Mouse (Mus musculus): ENCODE measurements around the gene Bptf. TPM values are rescaled to one million over a fixed set of nuclear protein-coding genes. Genes with fewer than 3 reads are reported as not detected.

The Bptf gene
- polyA plus RNA-seq, 1 experiment from 2014 or later, result 14.4 TPM

- no peak overlapping the region for H3K4me2 ChIP-seq (replicated peaks; ENCODE audit: low read depth)
- no peak for TF ChIP-seq CTCF (IDR thresholded peaks at IDR 0.05; ENCODE audit: low read depth)
- H3K27ac ChIP-seq (ENCODE audit: low read depth, low read length), result no peak overlapping the region
- no peak for ATAC-seq
- H3K9me3 ChIP-seq (ENCODE audit: control insufficient read depth), result no peaks in the 10 kb centered on the region
- no peaks in the 10 kb centered on the region; the same call in 1 of the 2 replicates for H3K4me1 ChIP-seq (replicated peaks; ENCODE audit: control insufficient read depth, insufficient read depth, low read length)
- H3K27me3 ChIP-seq (replicated peaks; ENCODE audit: control insufficient read depth, insufficient read depth, low read length), result no peaks in the 10 kb centered on the region
- no peak overlapping the region for H3K4me3 ChIP-seq (ENCODE audit: low read depth, low read length)
- no peaks in the 10 kb centered on the region for H3K36me3 ChIP-seq (ENCODE audit: control insufficient read depth, insufficient read depth)
- no peak overlapping the region for H3K9ac ChIP-seq (ENCODE audit: low read depth, low read length)
- WGBS, result 58% methylated on average over 4 of the region's 4 CpGs
Measured at GRCm38 (mm10) chr11:107125011-107125410, 6.9 kb downstream of the Bptf start.

GRCm38 (mm10) chr11:107124327-107124731, 7.6 kb downstream of the Bptf start:
- H3K27ac ChIP-seq (ENCODE audit: low read depth, low read length), result no peak overlapping the region
- H3K4me3 ChIP-seq (ENCODE audit: low read depth, low read length), result no peak overlapping the region
- no peaks in the 10 kb centered on the region for H3K27me3 ChIP-seq (replicated peaks; ENCODE audit: control insufficient read depth, insufficient read depth, low read length)
- TF ChIP-seq CTCF (IDR thresholded peaks at IDR 0.05; ENCODE audit: low read depth), result no peak
- no peaks in the 10 kb centered on the region for H3K9me3 ChIP-seq (ENCODE audit: control insufficient read depth)
- 17% methylated on average over 7 of the region's 7 CpGs for WGBS
- no peaks in the 10 kb centered on the region for H3K36me3 ChIP-seq (ENCODE audit: control insufficient read depth, insufficient read depth)
- no peaks in the 10 kb centered on the region; the same call in 1 of the 2 replicates for H3K4me1 ChIP-seq (replicated peaks; ENCODE audit: control insufficient read depth, insufficient read depth, low read length)
- H3K9ac ChIP-seq (ENCODE audit: low read depth, low read length), result no peak overlapping the region
- ATAC-seq, result peak; percentile 79
- H3K4me2 ChIP-seq (replicated peaks; ENCODE audit: low read depth), result peak overlapping the region; percentile 18

GRCm38 (mm10) chr11:107117789-107118188, 14.1 kb downstream of the Bptf start:
- no peaks in the 10 kb centered on the region for H3K36me3 ChIP-seq (ENCODE audit: control insufficient read depth, insufficient read depth)
- ATAC-seq, result no peak
- no peaks in the 10 kb centered on the region for H3K4me1 ChIP-seq (replicated peaks; ENCODE audit: control insufficient read depth, insufficient read depth, low read length)
- H3K27ac ChIP-seq (ENCODE audit: low read depth, low read length), result no peak overlapping the region
- no peak overlapping the region for H3K9ac ChIP-seq (ENCODE audit: low read depth, low read length)
- TF ChIP-seq CTCF (IDR thresholded peaks at IDR 0.05; ENCODE audit: low read depth), result no peak
- H3K4me2 ChIP-seq (replicated peaks; ENCODE audit: low read depth), result no peak overlapping the region
- no peak overlapping the region for H3K4me3 ChIP-seq (ENCODE audit: low read depth, low read length)
- WGBS, result 82% methylated on average over 12 of the region's 12 CpGs
- no peaks in the 10 kb centered on the region for H3K9me3 ChIP-seq (ENCODE audit: control insufficient read depth)
- no peaks in the 10 kb centered on the region for H3K27me3 ChIP-seq (replicated peaks; ENCODE audit: control insufficient read depth, insufficient read depth, low read length)

- TF ChIP-seq CTCF (IDR thresholded peaks at IDR 0.05; ENCODE audit: low read depth), result no peak
- no peak overlapping the region for H3K4me3 ChIP-seq (ENCODE audit: low read depth, low read length)
- H3K4me1 ChIP-seq (replicated peaks; ENCODE audit: control insufficient read depth, insufficient read depth, low read length), result no peaks in the 10 kb centered on the region
- H3K9ac ChIP-seq (ENCODE audit: low read depth, low read length), result no peak overlapping the region
- ATAC-seq, result no peak
- H3K27me3 ChIP-seq (replicated peaks; ENCODE audit: control insufficient read depth, insufficient read depth, low read length), result no peaks in the 10 kb centered on the region
- H3K9me3 ChIP-seq (ENCODE audit: control insufficient read depth), result no peaks in the 10 kb centered on the region
- H3K27ac ChIP-seq (ENCODE audit: low read depth, low read length), result peak overlapping the region; percentile 54; the same call in 1 of the 2 replicates
- peaks cover 18% of the 10 kb centered on the region; the same call in 1 of the 2 replicates for H3K36me3 ChIP-seq (ENCODE audit: control insufficient read depth, insufficient read depth)
- 44% methylated on average over 10 of the region's 10 CpGs for WGBS
- 0 out of 2 replicates have a peak overlapping the region, but pooled peaks have one; percentile 9 for H3K4me2 ChIP-seq (replicated peaks; ENCODE audit: low read depth)
Measured at GRCm38 (mm10) chr11:107113881-107114557, 17.9 kb downstream of the Bptf start.

- ATAC-seq, result 0 out of 2 replicates have a peak, but pooled peaks have one; percentile 38
- H3K4me3 ChIP-seq (ENCODE audit: low read depth, low read length), result no peak overlapping the region
- peak; percentile 82 for TF ChIP-seq CTCF (IDR thresholded peaks at IDR 0.05; ENCODE audit: low read depth)
- H3K27ac ChIP-seq (ENCODE audit: low read depth, low read length), result no peak overlapping the region
- no peak overlapping the region for H3K4me2 ChIP-seq (replicated peaks; ENCODE audit: low read depth)
- no peaks in the 10 kb centered on the region for H3K27me3 ChIP-seq (replicated peaks; ENCODE audit: control insufficient read depth, insufficient read depth, low read length)
- peaks cover 18% of the 10 kb centered on the region; the same call in 1 of the 2 replicates for H3K36me3 ChIP-seq (ENCODE audit: control insufficient read depth, insufficient read depth)
- no peak overlapping the region for H3K9ac ChIP-seq (ENCODE audit: low read depth, low read length)
- H3K4me1 ChIP-seq (replicated peaks; ENCODE audit: control insufficient read depth, insufficient read depth, low read length), result no peaks in the 10 kb centered on the region
- WGBS, result 57% methylated on average over 4 of the region's 4 CpGs
- no peaks in the 10 kb centered on the region for H3K9me3 ChIP-seq (ENCODE audit: control insufficient read depth)
Measured at GRCm38 (mm10) chr11:107113112-107113511, 18.8 kb downstream of the Bptf start.

- peaks cover 18% of the 10 kb centered on the region; the same call in 1 of the 2 replicates for H3K36me3 ChIP-seq (ENCODE audit: control insufficient read depth, insufficient read depth)
- no peak for TF ChIP-seq CTCF (IDR thresholded peaks at IDR 0.05; ENCODE audit: low read depth)
- no peak overlapping the region for H3K9ac ChIP-seq (ENCODE audit: low read depth, low read length)
- H3K4me1 ChIP-seq (replicated peaks; ENCODE audit: control insufficient read depth, insufficient read depth, low read length), result no peaks in the 10 kb centered on the region
- no peak overlapping the region for H3K4me2 ChIP-seq (replicated peaks; ENCODE audit: low read depth)
- no peak for ATAC-seq
- no peaks in the 10 kb centered on the region for H3K9me3 ChIP-seq (ENCODE audit: control insufficient read depth)
- WGBS, result 85% methylated on average over 8 of the region's 8 CpGs
- H3K4me3 ChIP-seq (ENCODE audit: low read depth, low read length), result no peak overlapping the region
- no peaks in the 10 kb centered on the region for H3K27me3 ChIP-seq (replicated peaks; ENCODE audit: control insufficient read depth, insufficient read depth, low read length)
- H3K27ac ChIP-seq (ENCODE audit: low read depth, low read length), result no peak overlapping the region
Measured at GRCm38 (mm10) chr11:107109669-107110068, 22.3 kb downstream of the Bptf start.

All from intestine, postnatal 0 days (tissue).